Mouse (Mus musculus) cerebellum, postnatal 4 days (tissue): Measurements from ENCODE around the gene Cd4.

Experiments
- DNase-seq, 2 experiments: peaks; one replicate each; pipeline ENCODE4 v3.0.0; 2022; ENCODE audit warnings: low spot score in 2 of 2, mixed read lengths in 1 of 2

The Cd4 gene

DNA sequence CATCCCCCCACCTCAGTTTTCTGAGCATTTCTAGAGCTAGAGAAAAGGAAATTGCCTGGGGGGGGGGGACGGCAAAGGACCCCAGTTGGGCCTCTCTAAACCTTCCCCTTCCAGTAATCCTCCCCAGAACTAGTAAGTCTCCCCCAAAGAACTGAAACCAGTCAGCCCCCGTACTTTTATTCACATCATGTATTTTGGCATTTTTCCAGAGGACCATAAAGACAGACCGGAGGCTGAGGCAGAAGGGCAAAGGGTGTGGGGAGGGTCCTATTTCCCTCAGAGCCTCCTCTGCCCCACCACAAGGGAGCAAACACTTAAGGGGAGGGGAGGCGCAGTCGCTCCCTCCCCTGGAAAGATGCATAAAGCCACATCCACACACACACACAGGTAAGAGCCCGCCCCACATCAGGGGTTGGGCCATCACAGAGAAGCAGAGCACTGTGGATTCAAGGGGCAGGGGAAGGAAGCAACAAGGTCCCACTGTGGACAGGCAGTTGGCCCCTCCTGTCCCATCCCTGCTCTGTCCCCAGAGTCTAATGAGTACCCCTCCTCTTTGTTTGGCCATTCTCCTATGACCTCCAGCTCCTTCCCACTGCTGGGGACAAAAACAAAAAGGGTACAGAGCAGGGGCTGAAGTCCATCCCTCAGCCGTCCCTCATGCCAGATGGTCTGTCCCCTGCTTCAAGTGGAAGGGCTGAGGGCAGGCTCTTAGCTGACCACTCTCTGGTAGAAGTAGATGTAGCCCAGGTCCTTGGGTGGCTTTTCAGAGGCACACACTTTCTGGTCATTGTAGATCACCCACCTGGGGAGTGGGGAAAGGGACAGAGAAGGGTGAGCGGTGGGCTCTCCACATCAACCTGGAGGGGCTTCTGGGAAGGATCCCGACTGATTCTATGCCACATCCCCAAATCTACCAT lies 72.9 kb downstream of the Cd4 start:
- DNase-seq = no peak
